19 mouse cellular contexts compared by ENCODE assay signal in the genomic region with DNA sequence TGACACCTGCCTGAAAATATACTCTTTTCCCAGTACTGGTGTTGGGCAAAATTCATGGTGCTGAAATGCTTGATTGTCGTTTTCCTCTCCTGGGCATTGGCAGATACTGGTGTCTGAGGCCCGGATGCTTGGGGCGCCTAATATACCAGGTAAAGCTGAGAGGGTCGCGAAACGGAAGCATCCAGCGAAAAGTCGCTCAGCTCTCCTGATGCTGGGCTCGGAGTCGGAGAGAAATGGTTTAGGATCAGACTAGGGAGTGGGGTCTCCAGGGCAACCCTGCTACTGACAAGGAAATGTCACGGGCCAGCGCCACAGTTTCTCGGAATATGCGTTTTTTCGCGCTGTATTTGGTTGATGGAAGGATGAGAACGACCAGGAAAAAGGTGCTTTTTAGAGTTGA. TPM values are rescaled to one million over a fixed set of nuclear protein-coding genes. Genes with fewer than 3 reads are reported as not detected.
"Had no signal": no experiment of that assay in that cellular context is flagged by ENCODE, and none has a peak within 500 bp of the region (broad histone marks: within the 10 kb centered on the region; RNA-seq: fewer than 3 reads in every experiment).

No protein-coding gene starts in this region.

- H3K36me3 ChIP-seq: limb, embryonic 12.5 days; liver, embryonic 13.5 days; lung, embryonic 15.5 days had no signal

- H3K4me2 ChIP-seq: limb, embryonic 12.5 days; liver, embryonic 13.5 days; lung, embryonic 15.5 days had no signal

- H3K9ac ChIP-seq: limb, embryonic 12.5 days; liver, embryonic 13.5 days; liver, postnatal 0 days; lung, embryonic 15.5 days had no signal

- H3K4me3 ChIP-seq: layer of hippocampus, adult 2 months; limb, embryonic 12.5 days; liver, embryonic 13.5 days; lung, embryonic 15.5 days; megakaryocyte, embryonic 14.5 days had no signal

- DNase-seq: kidney, adult 8-10 months; liver; liver, embryonic 13.5 days; liver, postnatal 0 days; lung, postnatal 14 days; spleen, adult 18-20 months; thymus, adult 18-20 months; thymus, postnatal 14 days had no signal

- H3K27ac ChIP-seq: kidney, postnatal 0 days; layer of hippocampus, adult 2 months; limb, embryonic 12.5 days; liver, embryonic 13.5 days; lung, embryonic 15.5 days; macrophage had no signal

- H3K9me3 ChIP-seq: limb, embryonic 12.5 days; liver, embryonic 13.5 days; lung, embryonic 15.5 days had no signal

- ATAC-seq: intestine, postnatal 0 days; liver, postnatal 0 days had no signal

- H3K4me1 ChIP-seq: liver, embryonic 13.5 days had no signal

RNA-seq across cellular contexts. Expression of a gene that starts 1.5 kb away (rescaled TPM):
- total RNA-seq: layer of hippocampus, adult 2 months; layer of hippocampus, postnatal 10 days; left cerebral cortex, adult 18-20 months; left cerebral cortex, postnatal 10 days; neutrophil, adult 5-6 weeks had no signal
- polyA plus RNA-seq: intestine, postnatal 0 days; kidney, postnatal 0 days; limb, embryonic 12.5 days; liver, embryonic 13.5 days; liver, postnatal 0 days; lung, embryonic 15.5 days; macrophage had no signal
